Mouse (Mus musculus): ENCODE data around the gene Scel. TPM values are rescaled to one million over a fixed set of nuclear protein-coding genes. Genes with fewer than 3 reads are reported as not detected.

Gene Scel
- polyA plus RNA-seq (2015; fragmentation: Nextera tagmentation; extraction: Ambion mirVana) = 0.28 and 0.31 TPM in 2 replicates

DNA sequence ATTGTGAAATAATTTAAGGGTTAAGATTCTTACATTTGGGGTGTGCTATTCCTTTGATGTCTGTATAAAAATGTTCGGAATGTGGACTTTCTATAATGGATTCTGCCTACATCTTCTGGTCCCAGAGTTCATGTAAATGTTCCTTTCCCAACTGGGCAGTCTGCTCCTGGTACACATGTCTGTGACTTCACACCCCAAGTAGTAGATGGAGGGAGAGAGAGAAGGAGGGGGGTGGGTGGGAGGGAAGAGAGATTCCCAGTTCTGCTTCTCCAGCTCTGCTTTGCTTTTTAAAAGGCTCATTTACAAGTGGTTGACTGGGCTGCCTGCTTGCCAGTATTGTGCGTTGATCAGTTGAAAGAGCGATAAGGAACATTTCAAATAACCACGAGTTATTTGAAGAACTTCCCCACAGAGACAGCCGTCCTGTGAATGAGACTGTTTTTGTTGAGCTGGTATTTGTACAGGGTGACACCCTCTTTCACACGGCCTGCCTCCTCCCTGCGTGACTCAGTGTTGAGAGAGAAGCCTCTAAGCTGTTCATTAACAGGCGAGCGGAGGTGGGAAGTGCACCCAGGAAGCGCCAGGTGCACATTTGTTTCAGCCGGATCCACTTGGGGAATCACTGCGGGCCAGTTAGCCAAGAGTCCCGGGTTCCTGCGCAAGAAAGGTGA lies at the start of gene Scel:
Gene Scel, plus strand, starts transcription at position 541 of the 671 bp plus-strand sequence.

DNA sequence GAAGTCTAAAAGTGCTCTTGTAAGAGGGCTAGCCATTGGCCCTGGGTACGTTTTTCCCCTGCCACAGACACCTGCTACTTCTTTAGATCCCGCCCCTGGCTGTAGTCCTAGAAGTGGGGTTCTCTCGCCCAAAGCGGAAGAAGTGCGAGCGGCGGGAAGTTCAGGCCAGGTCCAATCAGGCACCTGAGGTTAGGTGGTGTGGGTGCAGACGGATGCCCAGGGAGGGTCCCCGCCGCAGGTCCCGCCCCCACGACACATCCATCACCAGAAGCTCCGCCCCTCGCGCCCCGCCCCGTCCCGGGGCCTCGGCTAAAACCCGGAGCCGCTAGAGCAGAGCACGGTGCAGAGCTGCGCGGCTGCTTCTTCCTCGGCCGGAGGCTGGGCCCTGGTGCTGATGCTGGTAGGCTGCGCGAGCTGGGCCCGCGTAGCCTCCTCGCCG lies 136.8 kb downstream of the Scel start, which contains the start of gene Slain1:
Gene Slain1, plus strand, starts transcription at position 333 of the 439 bp plus-strand sequence.

Small RNAs within 50 kb of the gene (microRNA-seq; reads per million reads assigned to microRNA genes)
- not detected for gene Gm22877

Other genes with a start within 250 kb of the Scel start
- 68.0 and 71.6 TPM in 2 replicates for gene Mycbp2, start 166.5 kb upstream of the Scel start, polyA plus RNA-seq (2015; fragmentation: Nextera tagmentation; extraction: Ambion mirVana)
- 15.8 and 18.6 TPM in 2 replicates for gene Slain1, start 136.9 kb downstream of the Scel start, polyA plus RNA-seq (2015; fragmentation: Nextera tagmentation; extraction: Ambion mirVana)

All from neural tube, postnatal 0 days (tissue).